Mouse (Mus musculus): Measurements from ENCODE around the gene Cpxm1. TPM values are rescaled to one million over a fixed set of nuclear protein-coding genes. Genes with fewer than 3 reads are reported as not detected.
"Not testable (repeated sequence)": the region's sequence is repeated elsewhere in the genome, so short reads cannot be mapped to it uniquely, and the experiment has no call there.

Gene Cpxm1
- polyA plus RNA-seq, 1 experiment from 2014 or later = 87.4 TPM

DNA sequence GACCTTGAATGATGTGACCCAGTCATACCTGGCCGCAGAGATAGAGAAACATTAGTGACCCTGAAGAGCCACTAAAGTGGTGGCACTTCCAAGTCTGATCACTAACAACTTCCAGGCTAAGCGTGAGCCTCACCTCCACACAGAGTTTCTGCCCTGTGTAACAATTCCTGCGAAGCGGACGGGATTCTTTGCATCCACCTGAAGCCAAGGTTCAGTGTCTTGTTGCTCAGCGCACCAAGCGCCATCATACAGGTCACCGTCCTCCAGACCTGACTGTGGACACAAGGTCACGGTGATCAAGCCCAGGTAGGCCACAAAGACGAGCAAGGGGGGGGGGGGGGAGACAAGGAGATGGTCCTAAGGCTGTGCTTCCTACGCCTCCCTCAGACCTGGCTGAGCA, 1.7 kb downstream of the Cpxm1 start:
- H3K9me3 ChIP-seq (replicated peaks) = no peaks in the 10 kb centered on the region
- H3K4me2 ChIP-seq = 0 out of 2 replicates have a peak overlapping the region, but pooled peaks have one; percentile 93
- peaks cover 4% of the 10 kb centered on the region for H3K27me3 ChIP-seq
- no peak overlapping the region for H3K27ac ChIP-seq
- H3K4me1 ChIP-seq = peaks cover 27% of the 10 kb centered on the region
- 88% methylated on average over 11 of the region's 11 CpGs for WGBS
- no peak overlapping the region for H3K9ac ChIP-seq
- H3K36me3 ChIP-seq = peaks cover 37% of the 10 kb centered on the region
- no peak for ATAC-seq (replicated peaks; ENCODE audit: low FRiP score)
- no peak overlapping the region for H3K4me3 ChIP-seq (replicated peaks)

DNA sequence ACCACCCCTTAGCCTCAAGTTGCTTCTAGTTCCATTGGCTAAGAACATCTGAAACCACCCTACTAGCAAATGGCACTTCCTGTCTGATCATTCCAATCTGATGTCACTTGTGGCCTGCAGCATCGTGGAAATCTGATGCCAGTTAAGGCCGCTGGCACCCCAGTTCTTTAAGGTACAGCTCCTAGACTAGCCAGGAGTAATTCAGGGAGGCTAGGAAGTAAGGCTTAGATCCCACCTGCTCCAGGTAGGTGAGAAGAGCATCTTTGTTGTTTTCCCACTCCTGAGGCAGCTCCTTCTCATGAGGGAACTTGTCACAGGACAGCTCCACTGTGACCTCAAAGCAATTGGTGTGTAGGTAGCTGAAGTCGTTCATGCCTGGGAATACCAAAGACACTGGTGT, 4.5 kb downstream of the Cpxm1 start:
- H3K27me3 ChIP-seq = no peaks in the 10 kb centered on the region
- H3K4me1 ChIP-seq = peaks cover 20% of the 10 kb centered on the region
- H3K27ac ChIP-seq = no peak overlapping the region
- no peak for ATAC-seq (replicated peaks; ENCODE audit: low FRiP score)
- WGBS = 52% methylated on average over 3 of the region's 3 CpGs
- no peak overlapping the region for H3K9ac ChIP-seq
- no peak overlapping the region for H3K4me3 ChIP-seq (replicated peaks)
- no peak overlapping the region for H3K4me2 ChIP-seq
- no peaks in the 10 kb centered on the region for H3K9me3 ChIP-seq (replicated peaks)
- H3K36me3 ChIP-seq = peaks cover 41% of the 10 kb centered on the region

DNA sequence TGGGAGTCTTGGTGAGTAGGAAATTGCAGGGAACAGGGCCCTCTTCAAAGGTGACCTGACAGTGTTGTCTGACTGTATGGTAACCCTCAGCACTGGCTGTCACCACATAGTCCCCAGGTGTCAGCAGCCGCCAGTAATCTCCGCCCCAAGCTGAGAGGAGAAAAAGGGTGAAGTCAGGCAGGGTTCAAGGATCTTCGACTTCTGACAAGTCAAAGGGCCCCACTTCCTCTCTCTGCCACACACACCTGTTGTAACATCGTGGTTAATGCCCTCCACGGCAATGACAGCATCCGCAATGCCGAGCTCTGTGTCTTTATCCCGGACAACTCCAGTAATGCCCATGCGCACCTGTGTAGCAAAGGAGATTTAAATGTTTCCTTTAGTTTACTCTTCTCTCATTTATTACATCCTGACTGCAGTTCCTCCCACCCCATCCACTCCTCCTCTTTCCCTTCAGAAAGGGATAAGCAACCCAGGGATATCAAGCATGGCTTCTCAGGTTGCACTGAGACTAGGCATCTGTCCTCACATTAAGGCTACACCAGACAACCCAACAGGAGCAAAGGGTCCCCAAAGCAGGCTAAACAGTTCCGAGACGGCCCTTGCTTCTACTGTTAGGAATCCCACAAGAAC, 6.3 kb downstream of the Cpxm1 start:
- peaks cover 6% of the 10 kb centered on the region for H3K4me1 ChIP-seq
- no peak overlapping the region for H3K4me2 ChIP-seq
- H3K36me3 ChIP-seq = peaks cover 41% of the 10 kb centered on the region
- ATAC-seq (replicated peaks; ENCODE audit: low FRiP score) = 0 out of 2 replicates have a peak, but pooled peaks have one; percentile 38
- WGBS = 58% methylated on average over 11 of the region's 11 CpGs
- H3K9me3 ChIP-seq (replicated peaks) = no peaks in the 10 kb centered on the region
- no peaks in the 10 kb centered on the region for H3K27me3 ChIP-seq
- no peak overlapping the region for H3K9ac ChIP-seq
- H3K4me3 ChIP-seq (replicated peaks) = no peak overlapping the region
- peak overlapping the region; percentile 30; the same call in 1 of the 2 replicates for H3K27ac ChIP-seq

DNA sequence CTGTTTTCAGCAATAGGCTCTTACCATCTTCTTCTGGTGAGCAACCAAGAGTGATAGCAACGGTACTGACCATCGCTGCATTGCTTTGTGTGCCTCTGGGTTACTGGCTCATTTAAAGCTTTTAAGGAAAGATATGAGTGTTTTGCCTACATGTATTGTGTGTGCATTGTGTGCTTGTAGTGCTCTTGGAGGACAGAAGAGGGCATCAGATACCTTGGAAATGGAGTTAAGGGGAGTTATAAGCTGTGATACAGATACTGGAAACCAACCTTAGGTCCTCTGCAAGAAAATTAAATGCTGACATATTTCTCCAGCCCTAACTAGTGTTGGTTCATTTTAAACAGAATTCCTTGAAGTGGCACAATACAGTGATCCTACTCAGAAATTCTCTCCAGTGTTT, 8.6 kb downstream of the Cpxm1 start:
- Histone ChIP-seq H3K4me3 (replicated peaks) (no peak overlapping the region), H3K4me2 (no peak overlapping the region), H3K9ac (no peak overlapping the region), H3K27me3 (no peaks in the 10 kb centered on the region), H3K4me1 (peaks cover 7% of the 10 kb centered on the region), H3K36me3 (peaks cover 25% of the 10 kb centered on the region), H3K9me3 (replicated peaks) (no peaks in the 10 kb centered on the region), H3K27ac (no peak overlapping the region)
- WGBS = 82% methylated on average over 2 of the region's 2 CpGs
- no peak for ATAC-seq (replicated peaks; ENCODE audit: low FRiP score)

GRCm38 (mm10) chr2:130386212-130386611, 11.2 kb downstream of the Cpxm1 start:
- Histone ChIP-seq H3K27me3 (no peaks in the 10 kb centered on the region), H3K9me3 (replicated peaks) (no peaks in the 10 kb centered on the region), H3K4me3 (replicated peaks) (no peak overlapping the region), H3K9ac (no peak overlapping the region), H3K4me2 (no peak overlapping the region), H3K36me3 (peaks cover 8% of the 10 kb centered on the region; the same call in 1 of the 2 replicates), H3K27ac (no peak overlapping the region), H3K4me1 (peaks cover 12% of the 10 kb centered on the region)
- 68% methylated on average over 1 of the region's 1 CpGs for WGBS
- no peak for ATAC-seq (replicated peaks; ENCODE audit: low FRiP score)

DNA sequence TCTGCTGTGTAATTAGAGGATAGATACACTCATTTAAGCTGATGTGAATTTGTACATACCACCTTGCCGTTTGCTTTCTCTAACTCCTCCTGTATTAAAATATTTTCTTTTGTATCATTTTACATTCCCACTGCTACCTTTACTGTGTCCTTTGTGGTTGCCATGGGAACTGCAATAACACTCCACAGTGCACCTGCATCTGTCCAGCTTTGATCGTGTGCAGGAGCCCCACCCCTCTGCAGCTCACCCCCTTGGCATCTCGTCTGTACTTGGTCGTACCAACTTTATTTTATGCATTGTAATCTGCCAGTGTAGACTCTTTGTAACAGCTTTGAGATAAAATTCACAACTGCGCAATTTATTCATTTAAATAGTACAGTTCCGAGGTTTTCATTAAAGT, 13.5 kb downstream of the Cpxm1 start:
- H3K4me3 ChIP-seq (replicated peaks) = no peak overlapping the region
- H3K4me2 ChIP-seq = no peak overlapping the region
- H3K9ac ChIP-seq = no peak overlapping the region
- H3K4me1 ChIP-seq = peaks cover 8% of the 10 kb centered on the region; the same call in 1 of the 2 replicates
- no peak overlapping the region for H3K27ac ChIP-seq
- 0 out of 2 replicates have a peak, but pooled peaks have one; percentile 60 for ATAC-seq (replicated peaks; ENCODE audit: low FRiP score)
- WGBS = 55% methylated on average over 6 of the region's 6 CpGs
- H3K27me3 ChIP-seq = no peaks in the 10 kb centered on the region
- no peaks in the 10 kb centered on the region for H3K36me3 ChIP-seq
- H3K9me3 ChIP-seq (replicated peaks) = no peaks in the 10 kb centered on the region

DNA sequence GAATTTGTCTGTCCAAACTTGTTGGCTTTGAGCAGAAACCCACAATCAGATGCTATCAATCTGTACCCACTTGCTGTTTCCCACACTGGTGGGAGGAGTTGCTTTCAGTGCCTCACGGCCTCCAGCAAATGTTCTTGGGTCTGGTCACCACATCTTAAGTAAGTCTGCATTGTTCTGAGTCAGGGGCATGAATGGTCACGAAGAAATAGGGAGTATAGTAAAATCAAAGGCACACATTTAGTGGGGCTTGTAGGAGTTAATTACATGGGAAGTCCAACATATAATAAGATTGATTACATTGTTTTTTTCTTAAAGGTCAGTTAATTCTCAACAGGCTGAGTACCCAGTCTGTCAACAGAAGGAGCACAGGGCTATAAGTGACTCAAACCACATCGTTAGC, 14.2 kb downstream of the Cpxm1 start:
- Histone ChIP-seq H3K4me2 (no peak overlapping the region), H3K9ac (no peak overlapping the region), H3K27me3 (no peaks in the 10 kb centered on the region), H3K4me1 (peaks cover 8% of the 10 kb centered on the region; the same call in 1 of the 2 replicates), H3K36me3 (no peaks in the 10 kb centered on the region), H3K27ac (no peak overlapping the region; the same call in 1 of the 2 replicates), H3K9me3 (replicated peaks) (no peaks in the 10 kb centered on the region), H3K4me3 (replicated peaks) (no peak overlapping the region)
- ATAC-seq (replicated peaks; ENCODE audit: low FRiP score) = peak; percentile 56; the same call in 1 of the 2 replicates
- 26% methylated on average over 3 of the region's 3 CpGs for WGBS

- Histone ChIP-seq H3K27ac (no peak overlapping the region), H3K36me3 (no peaks in the 10 kb centered on the region), H3K27me3 (no peaks in the 10 kb centered on the region), H3K4me2 (no peak overlapping the region), H3K9ac (no peak overlapping the region), H3K9me3 (replicated peaks) (no peaks in the 10 kb centered on the region), H3K4me1 (no peaks in the 10 kb centered on the region), H3K4me3 (replicated peaks) (no peak overlapping the region)
- no peak for ATAC-seq (replicated peaks; ENCODE audit: low FRiP score)
- WGBS = 78% methylated on average over 4 of the region's 4 CpGs
Observed at GRCm38 (mm10) chr2:130374951-130375350, 22.4 kb downstream of the Cpxm1 start.

- not testable (repeated sequence) for H3K4me1 ChIP-seq; H3K9me3 ChIP-seq (replicated peaks); H3K27me3 ChIP-seq; H3K36me3 ChIP-seq; H3K27ac ChIP-seq; H3K9ac ChIP-seq; H3K4me2 ChIP-seq; ATAC-seq (replicated peaks; ENCODE audit: low FRiP score); H3K4me3 ChIP-seq (replicated peaks)
- 38% methylated on average over 1 of the region's 1 CpGs for WGBS
Observed at GRCm38 (mm10) chr2:130373026-130373425, 24.3 kb downstream of the Cpxm1 start.

GRCm38 (mm10) chr2:130367386-130367785, 30.0 kb downstream of the Cpxm1 start:
- 64% methylated on average over 4 of the region's 4 CpGs for WGBS
- H3K4me2 ChIP-seq = no peak overlapping the region
- no peak overlapping the region for H3K9ac ChIP-seq
- H3K27me3 ChIP-seq = peaks cover 35% of the 10 kb centered on the region
- H3K27ac ChIP-seq = no peak overlapping the region
- H3K36me3 ChIP-seq = no peaks in the 10 kb centered on the region
- no peak for ATAC-seq (replicated peaks; ENCODE audit: low FRiP score)
- H3K9me3 ChIP-seq (replicated peaks) = no peaks in the 10 kb centered on the region
- peaks cover 12% of the 10 kb centered on the region for H3K4me1 ChIP-seq
- no peak overlapping the region for H3K4me3 ChIP-seq (replicated peaks)

GRCm38 (mm10) chr2:130365211-130366094, 31.9 kb downstream of the Cpxm1 start:
- no peaks in the 10 kb centered on the region for H3K9me3 ChIP-seq (replicated peaks)
- H3K27ac ChIP-seq = 0 out of 2 replicates have a peak overlapping the region, but pooled peaks have one; percentile 22
- H3K4me2 ChIP-seq = peak overlapping the region; percentile 82
- peak overlapping the region; percentile 52 for H3K4me3 ChIP-seq (replicated peaks)
- H3K36me3 ChIP-seq = no peaks in the 10 kb centered on the region
- 7% methylated on average over 30 of the region's 30 CpGs for WGBS
- H3K27me3 ChIP-seq = peaks cover 54% of the 10 kb centered on the region
- H3K9ac ChIP-seq = peak overlapping the region; percentile 39
- H3K4me1 ChIP-seq = peaks cover 20% of the 10 kb centered on the region
- ATAC-seq (replicated peaks; ENCODE audit: low FRiP score) = peak; percentile 70

- Histone ChIP-seq H3K9ac (no peak overlapping the region), H3K36me3 (no peaks in the 10 kb centered on the region), H3K4me3 (replicated peaks) (no peak overlapping the region), H3K4me1 (peaks cover 20% of the 10 kb centered on the region), H3K27ac (no peak overlapping the region), H3K27me3 (peaks cover 78% of the 10 kb centered on the region), H3K4me2 (peak overlapping the region; percentile 28; the same call in 1 of the 2 replicates), H3K9me3 (replicated peaks) (no peaks in the 10 kb centered on the region)
- peak; percentile 47; the same call in 1 of the 2 replicates for ATAC-seq (replicated peaks; ENCODE audit: low FRiP score)
- WGBS = 3% methylated on average over 14 of the region's 14 CpGs
Observed at GRCm38 (mm10) chr2:130362511-130363026, 34.8 kb downstream of the Cpxm1 start.

All from kidney, embryonic 15.5 days (tissue).